Mouse (Mus musculus) MEL (cell line): Measurements from ENCODE around the gene Rnf208.

Experiments used
- CTCF ChIP-seq, 3 experiments: IDR thresholded peaks in 2 of 3; conservative IDR thresholded peaks in 1 of 3; 2 replicates each; pipeline ENCODE4 v1.5.1; 2011 to 2012; ENCODE audit warnings: low read length in 3 of 3, low read depth in 2 of 3, mild to moderate bottlenecking in 2 of 3, improper control_type of control experiment in 1 of 3, inconsistent platforms in 1 of 3, mixed read lengths in 1 of 3, moderate library complexity in 1 of 3; ENCODE audit not compliant: control insufficient read depth in 1 of 3, insufficient read depth in 1 of 3, poor library complexity in 1 of 3, severe bottlenecking in 1 of 3
- POLR2A ChIP-seq, 2 experiments: IDR thresholded peaks; 2 replicates each; pipeline ENCODE4 v1.6.1; 2011 to 2012; ENCODE audit warnings: low read length in 2 of 2, mild to moderate bottlenecking in 2 of 2, control low read depth in 1 of 2, improper control_type of control experiment in 1 of 2, low read depth in 1 of 2, moderate library complexity in 1 of 2; ENCODE audit not compliant: control insufficient read depth in 1 of 2, insufficient read depth in 1 of 2, poor library complexity in 1 of 2
- TAL1 ChIP-seq: IDR thresholded peaks from 2 replicates; pipeline ENCODE4 v1.6.1; 2012; ENCODE audit warnings: mild to moderate bottlenecking, inconsistent platforms, low read length, moderate library complexity, mixed read lengths
- USF1 ChIP-seq: IDR thresholded peaks from 2 replicates; pipeline ENCODE4 v1.6.1; 2014; ENCODE audit warnings: low read depth, mild to moderate bottlenecking, inconsistent platforms, low read length, improper control_type of control experiment, moderate library complexity
- ZKSCAN1 ChIP-seq: IDR thresholded peaks from 2 replicates; pipeline ENCODE4 v1.6.1; 2012; ENCODE audit warnings: low read depth, mild to moderate bottlenecking, inconsistent platforms, low read length, improper control_type of control experiment, moderate library complexity

- TF ChIP-seq CTCF (IDR thresholded peaks at IDR 0.05 in 2 of 3, conservative IDR thresholded peaks at IDR 0.05 in 1 of 3; ENCODE audit: control insufficient read depth in 1 of 3, insufficient read depth in 1 of 3, low read depth in 2 of 3, low read length in 3 of 3, poor library complexity in 1 of 3, severe bottlenecking in 1 of 3) (no peak), ZKSCAN1 (no peak), TAL1 (no peak), USF1 (no peak), POLR2A (IDR thresholded peaks at IDR 0.05; ENCODE audit: control insufficient read depth in 1 of 2, insufficient read depth in 1 of 2, low read depth in 1 of 2, low read length in 2 of 2, poor library complexity in 1 of 2) (no peak)
These were observed 31.0 kb downstream of the Rnf208 start for GRCm38 (mm10) chr2:25273010-25273409.
